Mouse (Mus musculus): ENCODE results near the gene Hdac4. TPM values are rescaled to one million over a fixed set of nuclear protein-coding genes. Genes with fewer than 3 reads are reported as not detected.
A peak's percentile ranks its signal among the peaks of the same experiment; 100 is the strongest.

Hdac4 gene
- total RNA-seq, 4 experiments from 2014 or later: 47.2 to 89.1 (median 64.7) TPM

GRCm38 (mm10) chr1:91923567-91923966, 271.9 kb downstream of the Hdac4 start:
- no peak for DNase-seq (ENCODE audit: low spot score in 2 of 2)

GRCm38 (mm10) chr1:91922235-91923152, 273.0 kb downstream of the Hdac4 start:
- no peak for DNase-seq (ENCODE audit: low spot score in 2 of 2)

- no peak for DNase-seq (ENCODE audit: low spot score in 2 of 2)
Measured at GRCm38 (mm10) chr1:91921702-91922101, 273.8 kb downstream of the Hdac4 start.

- no peak for DNase-seq (ENCODE audit: low spot score in 2 of 2)
Measured at GRCm38 (mm10) chr1:91921279-91921678, 274.2 kb downstream of the Hdac4 start.

- no peak for DNase-seq (ENCODE audit: low spot score in 2 of 2)
Measured at GRCm38 (mm10) chr1:91920038-91920589, 275.4 kb downstream of the Hdac4 start.

- no peak for DNase-seq (ENCODE audit: low spot score in 2 of 2)
Measured at GRCm38 (mm10) chr1:91918257-91918800, 277.2 kb downstream of the Hdac4 start.

GRCm38 (mm10) chr1:91917596-91917995, 277.9 kb downstream of the Hdac4 start:
- DNase-seq (ENCODE audit: low spot score in 2 of 2): no peak

- no peak for DNase-seq (ENCODE audit: low spot score in 2 of 2)
Measured at GRCm38 (mm10) chr1:91915961-91916360, 279.5 kb downstream of the Hdac4 start.

- DNase-seq (ENCODE audit: low spot score in 2 of 2): no peak
Measured at GRCm38 (mm10) chr1:91914648-91915047, 280.9 kb downstream of the Hdac4 start.

GRCm38 (mm10) chr1:91913850-91914249, 281.6 kb downstream of the Hdac4 start:
- DNase-seq (ENCODE audit: low spot score in 2 of 2): peak; percentile 42 to 53

GRCm38 (mm10) chr1:91912227-91913119, 283.0 kb downstream of the Hdac4 start:
- no peak for DNase-seq (ENCODE audit: low spot score in 2 of 2)

- no peak for DNase-seq (ENCODE audit: low spot score in 2 of 2)
Measured at GRCm38 (mm10) chr1:91905268-91905667, 290.2 kb downstream of the Hdac4 start.

GRCm38 (mm10) chr1:91903241-91903981, 292.1 kb downstream of the Hdac4 start:
- DNase-seq (ENCODE audit: low spot score in 2 of 2): no peak

GRCm38 (mm10) chr1:91897078-91897477, 298.4 kb downstream of the Hdac4 start:
- DNase-seq (ENCODE audit: low spot score in 2 of 2): no peak

- DNase-seq (ENCODE audit: low spot score in 2 of 2): no peak
Measured at GRCm38 (mm10) chr1:91894286-91894685, 301.2 kb downstream of the Hdac4 start.

GRCm38 (mm10) chr1:91893598-91893997, 301.9 kb downstream of the Hdac4 start:
- DNase-seq (ENCODE audit: low spot score in 2 of 2): no peak

GRCm38 (mm10) chr1:91883115-91883514, 312.4 kb downstream of the Hdac4 start:
- no peak for DNase-seq (ENCODE audit: low spot score in 2 of 2)

- DNase-seq (ENCODE audit: low spot score in 2 of 2): no peak
Measured at GRCm38 (mm10) chr1:91880899-91881298, 314.6 kb downstream of the Hdac4 start.

GRCm38 (mm10) chr1:91880156-91880555, 315.3 kb downstream of the Hdac4 start:
- DNase-seq (ENCODE audit: low spot score in 2 of 2): no peak
